ENCODE assay signal across 13 mouse cellular contexts in genomic region chr5:86069121-86069520, GRCm38 (mm10). TPM values are rescaled to one million over a fixed set of nuclear protein-coding genes. Genes with fewer than 3 reads are reported as not detected.
"Had no signal": no experiment of that assay in that cellular context is flagged by ENCODE, and none has a peak within 500 bp of the region (broad histone marks: within the 10 kb centered on the region; RNA-seq: fewer than 3 reads in every experiment).

No protein-coding gene starts in this region.

- H3K4me1 ChIP-seq: neural tube, embryonic 12.5 days had no signal

- H3K4me2 ChIP-seq: limb, embryonic 12.5 days; neural tube, embryonic 12.5 days had no signal

- H3K27me3 ChIP-seq: limb, embryonic 12.5 days; neural tube, embryonic 12.5 days had no signal

- H3K4me3 ChIP-seq: limb, embryonic 12.5 days; midbrain, embryonic 10.5 days; myocyte; neural tube, embryonic 12.5 days had no signal

- H3K9ac ChIP-seq: limb, embryonic 12.5 days; neural tube, embryonic 12.5 days had no signal

- ATAC-seq: intestine, postnatal 0 days had no signal

- H3K9me3 ChIP-seq: limb, embryonic 12.5 days; midbrain, embryonic 10.5 days; neural tube, embryonic 12.5 days had no signal

- H3K36me3 ChIP-seq: limb, embryonic 12.5 days; midbrain, embryonic 10.5 days; neural tube, embryonic 12.5 days had no signal

- H3K27ac ChIP-seq: kidney, postnatal 0 days; limb, embryonic 12.5 days; midbrain, embryonic 10.5 days; neural tube, embryonic 12.5 days had no signal

- DNase-seq: kidney, adult 8-10 months; kidney, postnatal 36 days; lung, adult 18-20 months; midbrain, embryonic 14.5 days; retina, postnatal 1 day had no signal

RNA-seq across cellular contexts. Expression of gene Stap1, which starts 2.4 kb away (rescaled TPM):
- total RNA-seq: layer of hippocampus, postnatal 10 days; left cerebral cortex, postnatal 36 days had no signal
